Mouse (Mus musculus) neural tube, embryonic 12.5 days (tissue): ENCODE measurements around the gene Polr3c. TPM values are rescaled to one million over a fixed set of nuclear protein-coding genes. Genes with fewer than 3 reads are reported as not detected.

ENCODE experiments used
- ATAC-seq: fragments of 200-750 bp; cut with Nextera tagmentation; 2 replicates; pipeline ENCODE4 v1.8.0; 2017; ENCODE audit warnings: low read depth, mild to moderate bottlenecking, moderate TSS enrichment, moderate library complexity; ENCODE audit not compliant: low FRiP score
- H3K27ac ChIP-seq: fragments of 300-500 bp; sonication (generic); 2 replicates; pipeline ENCODE4 v1.5.1; 2016
- H3K27me3 ChIP-seq: fragments of 300-500 bp; sonication (generic); replicated peaks from 2 replicates; pipeline ENCODE4 v1.6.1; 2016; ENCODE audit warnings: mild to moderate bottlenecking
- H3K36me3 ChIP-seq: fragments of 300-500 bp; sonication (generic); 2 replicates; pipeline ENCODE4 v1.6.1; 2016; ENCODE audit warnings: mild to moderate bottlenecking
- H3K4me1 ChIP-seq: fragments of 300-500 bp; sonication (generic); 2 replicates; pipeline ENCODE4 v1.6.1; 2016
- H3K4me2 ChIP-seq: fragments of 300-500 bp; sonication (generic); replicated peaks from 2 replicates; pipeline ENCODE4 v1.6.1; 2016; ENCODE audit warnings: mild to moderate bottlenecking
- H3K4me3 ChIP-seq: fragments of 300-500 bp; sonication (generic); 2 replicates; pipeline ENCODE4 v1.5.1; 2016
- H3K9ac ChIP-seq: fragments of 300-500 bp; sonication (generic); 2 replicates; pipeline ENCODE4 v1.6.1; 2016; ENCODE audit warnings: mild to moderate bottlenecking
- H3K9me3 ChIP-seq: fragments of 300-500 bp; sonication (generic); 2 replicates; pipeline ENCODE4 v1.6.1; 2016; ENCODE audit warnings: mild to moderate bottlenecking
- WGBS: fragments of 180-500 bp; shearing (Covaris S2); methylation state at CpG from one replicate; pipeline ENCODE4 v1.1.7; 2016; 5-methylcytosine and 5-hydroxymethylcytosine counted together
- polyA plus RNA-seq: library from polyadenylated mRNA; unstranded; fragments of >200 nt; fragmentation: Nextera tagmentation; extraction: Ambion mirVana; gene quantifications from 2 replicates; pipeline ENCODE4 v1.2.1, GENCODE M21; 2016

Gene Polr3c
- polyA plus RNA-seq, 1 experiment from 2014 or later, result 40.3 TPM

- H3K4me1 ChIP-seq, result peaks cover 5% of the 10 kb centered on the region; the same call in 1 of the 2 replicates
- no peak overlapping the region for H3K27ac ChIP-seq
- H3K4me3 ChIP-seq, result no peak overlapping the region
- H3K36me3 ChIP-seq, result peaks cover 53% of the 10 kb centered on the region
- 77% methylated on average over 7 of the region's 7 CpGs for WGBS
- no peak overlapping the region for H3K4me2 ChIP-seq
- 0 out of 2 replicates have a peak, but pooled peaks cover 5% of the 10 kb centered on the region for H3K27me3 ChIP-seq
- no peaks in the 10 kb centered on the region for H3K9me3 ChIP-seq
- no peak for ATAC-seq
- no peak overlapping the region for H3K9ac ChIP-seq
Observed at GRCm38 (mm10) chr3:96706984-96707383, 20.4 kb downstream of the Polr3c start.

GRCm38 (mm10) chr3:96706217-96706616, 21.2 kb downstream of the Polr3c start:
- peaks cover 5% of the 10 kb centered on the region; the same call in 1 of the 2 replicates for H3K4me1 ChIP-seq
- no peaks in the 10 kb centered on the region for H3K9me3 ChIP-seq
- H3K36me3 ChIP-seq, result peaks cover 51% of the 10 kb centered on the region
- no peak for ATAC-seq
- WGBS, result 91% methylated on average over 11 of the region's 11 CpGs
- no peak overlapping the region for H3K9ac ChIP-seq
- H3K4me3 ChIP-seq, result no peak overlapping the region
- no peak overlapping the region for H3K4me2 ChIP-seq
- H3K27ac ChIP-seq, result no peak overlapping the region
- H3K27me3 ChIP-seq, result 0 out of 2 replicates have a peak, but pooled peaks cover 5% of the 10 kb centered on the region

- no peak overlapping the region for H3K4me3 ChIP-seq
- WGBS, result 63% methylated on average over 11 of the region's 11 CpGs
- peaks cover 41% of the 10 kb centered on the region for H3K36me3 ChIP-seq
- H3K9me3 ChIP-seq, result no peaks in the 10 kb centered on the region
- peaks cover 5% of the 10 kb centered on the region; the same call in 1 of the 2 replicates for H3K4me1 ChIP-seq
- no peak overlapping the region for H3K4me2 ChIP-seq
- no peak for ATAC-seq
- H3K9ac ChIP-seq, result no peak overlapping the region
- no peak overlapping the region for H3K27ac ChIP-seq
- H3K27me3 ChIP-seq, result 0 out of 2 replicates have a peak, but pooled peaks cover 5% of the 10 kb centered on the region
Observed at GRCm38 (mm10) chr3:96704778-96705177, 22.6 kb downstream of the Polr3c start.

- 87% methylated on average over 4 of the region's 4 CpGs for WGBS
- peaks cover 43% of the 10 kb centered on the region for H3K36me3 ChIP-seq
- no peak overlapping the region for H3K4me3 ChIP-seq
- no peak overlapping the region for H3K9ac ChIP-seq
- no peaks in the 10 kb centered on the region for H3K9me3 ChIP-seq
- H3K27me3 ChIP-seq, result no peaks in the 10 kb centered on the region
- no peak overlapping the region for H3K27ac ChIP-seq
- no peak for ATAC-seq
- H3K4me1 ChIP-seq, result peaks cover 13% of the 10 kb centered on the region; the same call in 1 of the 2 replicates
- no peak overlapping the region for H3K4me2 ChIP-seq
Observed at GRCm38 (mm10) chr3:96701003-96701402, 26.4 kb downstream of the Polr3c start.

GRCm38 (mm10) chr3:96700376-96700775, 27.1 kb downstream of the Polr3c start:
- ATAC-seq, result no peak
- Histone ChIP-seq H3K27me3 (no peaks in the 10 kb centered on the region), H3K36me3 (peaks cover 43% of the 10 kb centered on the region), H3K4me1 (peaks cover 17% of the 10 kb centered on the region; the same call in 1 of the 2 replicates), H3K4me2 (no peak overlapping the region), H3K9ac (no peak overlapping the region), H3K9me3 (no peaks in the 10 kb centered on the region), H3K27ac (no peak overlapping the region), H3K4me3 (no peak overlapping the region)
- WGBS, result 56% methylated on average over 7 of the region's 7 CpGs

- Histone ChIP-seq H3K4me1 (peaks cover 17% of the 10 kb centered on the region; the same call in 1 of the 2 replicates), H3K27ac (no peak overlapping the region), H3K4me3 (no peak overlapping the region), H3K36me3 (peaks cover 32% of the 10 kb centered on the region), H3K9ac (no peak overlapping the region), H3K4me2 (no peak overlapping the region), H3K27me3 (no peaks in the 10 kb centered on the region), H3K9me3 (no peaks in the 10 kb centered on the region)
- 42% methylated on average over 19 of the region's 19 CpGs for WGBS
- no peak for ATAC-seq
Observed at GRCm38 (mm10) chr3:96698993-96699690, 28.3 kb downstream of the Polr3c start.

- no peaks in the 10 kb centered on the region for H3K9me3 ChIP-seq
- peaks cover 14% of the 10 kb centered on the region for H3K36me3 ChIP-seq
- peak; percentile 92 for ATAC-seq
- peak overlapping the region; percentile 89 for H3K4me3 ChIP-seq
- no peaks in the 10 kb centered on the region for H3K27me3 ChIP-seq
- peak overlapping the region; percentile 87 for H3K27ac ChIP-seq
- WGBS, result under 1% methylated on average over 84 of the region's 85 CpGs
- peaks cover 17% of the 10 kb centered on the region; the same call in 1 of the 2 replicates for H3K4me1 ChIP-seq
- H3K9ac ChIP-seq, result peak overlapping the region; percentile 85
- peak overlapping the region; percentile 74 for H3K4me2 ChIP-seq
Observed at GRCm38 (mm10) chr3:96696766-96697732, 30.4 kb downstream of the Polr3c start.

GRCm38 (mm10) chr3:96696198-96696765, 31.1 kb downstream of the Polr3c start, which contains the start of gene Pias3:
Pias3 (plus strand) TSS chr3:96696384.
- H3K27me3 ChIP-seq, result no peaks in the 10 kb centered on the region
- H3K4me1 ChIP-seq, result peaks cover 17% of the 10 kb centered on the region; the same call in 1 of the 2 replicates
- ATAC-seq, result peak; percentile 57
- peak within 1 kb of the TSS; percentile 87 for H3K27ac ChIP-seq
- under 1% methylated on average over 35 of the region's 35 CpGs for WGBS
- H3K36me3 ChIP-seq, result peaks cover 8% of the 10 kb centered on the region; the same call in 1 of the 2 replicates
- peak within 1 kb of the TSS; percentile 85 for H3K9ac ChIP-seq
- no peaks in the 10 kb centered on the region for H3K9me3 ChIP-seq
- H3K4me3 ChIP-seq, result peak within 1 kb of the TSS; percentile 89
- peak within 1 kb of the TSS; percentile 74 for H3K4me2 ChIP-seq

GRCm38 (mm10) chr3:96693579-96693978, 33.8 kb downstream of the Polr3c start:
- H3K4me2 ChIP-seq, result no peak overlapping the region
- H3K27ac ChIP-seq, result no peak overlapping the region
- no peak for ATAC-seq
- H3K4me3 ChIP-seq, result no peak overlapping the region
- H3K4me1 ChIP-seq, result peaks cover 10% of the 10 kb centered on the region; the same call in 1 of the 2 replicates
- H3K9ac ChIP-seq, result no peak overlapping the region
- no peaks in the 10 kb centered on the region for H3K9me3 ChIP-seq
- H3K36me3 ChIP-seq, result no peaks in the 10 kb centered on the region
- 86% methylated on average over 1 of the region's 1 CpGs for WGBS
- no peaks in the 10 kb centered on the region for H3K27me3 ChIP-seq

- no peaks in the 10 kb centered on the region for H3K27me3 ChIP-seq
- H3K4me2 ChIP-seq, result no peak overlapping the region
- H3K9me3 ChIP-seq, result no peaks in the 10 kb centered on the region
- 9% methylated on average over 3 of the region's 3 CpGs for WGBS
- H3K27ac ChIP-seq, result no peak overlapping the region
- H3K4me1 ChIP-seq, result peaks cover 6% of the 10 kb centered on the region; the same call in 1 of the 2 replicates
- no peak overlapping the region for H3K4me3 ChIP-seq
- H3K9ac ChIP-seq, result no peak overlapping the region
- H3K36me3 ChIP-seq, result no peaks in the 10 kb centered on the region
- ATAC-seq, result no peak
Observed at GRCm38 (mm10) chr3:96692506-96692905, 34.9 kb downstream of the Polr3c start.

- 58% methylated on average over 3 of the region's 3 CpGs for WGBS
- Histone ChIP-seq H3K36me3 (no peaks in the 10 kb centered on the region), H3K27me3 (0 out of 2 replicates have a peak, but pooled peaks cover 2% of the 10 kb centered on the region), H3K9ac (no peak overlapping the region), H3K9me3 (no peaks in the 10 kb centered on the region), H3K4me3 (no peak overlapping the region), H3K27ac (no peak overlapping the region), H3K4me2 (no peak overlapping the region), H3K4me1 (no peaks in the 10 kb centered on the region)
- ATAC-seq, result no peak
Observed at GRCm38 (mm10) chr3:96690298-96690697, 37.1 kb downstream of the Polr3c start.
